Mouse (Mus musculus) liver, embryonic 12.5 days (tissue): ENCODE results near the gene Dpm3. TPM values are rescaled to one million over a fixed set of nuclear protein-coding genes. Genes with fewer than 3 reads are reported as not detected.

Source experiments
- ATAC-seq: fragments of 200-750 bp; cut with Nextera tagmentation; 2 replicates; pipeline ENCODE4 v1.8.0; 2017; ENCODE audit warnings: moderate number of reproducible peaks, mild to moderate bottlenecking, moderate library complexity
- H3K27ac ChIP-seq: fragments of 300-500 bp; sonication (generic); 2 replicates; pipeline ENCODE4 v1.5.1; 2016; ENCODE audit warnings: mild to moderate bottlenecking
- H3K27me3 ChIP-seq: fragments of 300-500 bp; sonication (generic); replicated peaks from 2 replicates; pipeline ENCODE4 v1.6.1; 2016; ENCODE audit warnings: mild to moderate bottlenecking, moderate library complexity
- H3K36me3 ChIP-seq: fragments of 300-500 bp; sonication (generic); 2 replicates; pipeline ENCODE4 v1.6.1; 2016; ENCODE audit warnings: mild to moderate bottlenecking, moderate library complexity
- H3K4me1 ChIP-seq: fragments of 300-500 bp; sonication (generic); 2 replicates; pipeline ENCODE4 v1.6.1; 2016
- H3K4me2 ChIP-seq: fragments of 300-500 bp; sonication (generic); 2 replicates; pipeline ENCODE4 v1.6.1; 2016; ENCODE audit warnings: mild to moderate bottlenecking, moderate library complexity
- H3K4me3 ChIP-seq: fragments of 300-500 bp; sonication (generic); 2 replicates; pipeline ENCODE4 v1.5.1; 2016; ENCODE audit warnings: mild to moderate bottlenecking, moderate library complexity
- H3K9ac ChIP-seq: fragments of 300-500 bp; sonication (generic); 2 replicates; pipeline ENCODE4 v1.6.1; 2016; ENCODE audit warnings: mild to moderate bottlenecking, moderate library complexity
- H3K9me3 ChIP-seq: fragments of 300-500 bp; sonication (generic); replicated peaks from 2 replicates; pipeline ENCODE4 v1.6.1; 2016; ENCODE audit warnings: mild to moderate bottlenecking, moderate library complexity
- WGBS: fragments of 180-500 bp; shearing (Covaris S2); methylation state at CpG from one replicate; pipeline ENCODE4 v1.1.7; 2016; ENCODE audit not compliant: insufficient replicate concordance; 5-methylcytosine and 5-hydroxymethylcytosine counted together
- microRNA counts: library from miRNA; unstranded; fragments of <30 nt; microRNA quantifications from one replicate; lab custom pipeline; 2017
- microRNA-seq: library from miRNA; unstranded; fragments of <30 nt; microRNA quantifications from one replicate; pipeline ENCODE4, GENCODE M21; 2017
- polyA plus RNA-seq: library from polyadenylated mRNA; unstranded; fragments of >200 nt; fragmentation: Nextera tagmentation; extraction: Ambion mirVana; gene quantifications from 2 replicates; pipeline ENCODE4 v1.2.1, GENCODE M21; 2016

The Dpm3 gene
- polyA plus RNA-seq, 1 experiment from 2014 or later: 73.6 TPM

- no peak overlapping the region for H3K4me3 ChIP-seq
- WGBS: 42% methylated on average over 6 of the region's 6 CpGs
- no peak for ATAC-seq
These were observed 45.3 kb downstream of the Dpm3 start for GRCm38 (mm10) chr3:89304440-89304839.

GRCm38 (mm10) chr3:89305105-89305504, 45.9 kb downstream of the Dpm3 start:
- H3K36me3 ChIP-seq: no peaks in the 10 kb centered on the region
- H3K4me2 ChIP-seq: no peak overlapping the region
- peaks cover 40% of the 10 kb centered on the region for H3K27me3 ChIP-seq
- H3K9ac ChIP-seq: no peak overlapping the region
- no peaks in the 10 kb centered on the region for H3K4me1 ChIP-seq
- H3K27ac ChIP-seq: no peak overlapping the region
- ATAC-seq: no peak
- H3K4me3 ChIP-seq: no peak overlapping the region
- no peaks in the 10 kb centered on the region for H3K9me3 ChIP-seq
- WGBS: 53% methylated on average over 4 of the region's 4 CpGs

More at GRCm38 (mm10) chr3:89304440-89304839, 45.3 kb downstream of the Dpm3 start:
- Histone ChIP-seq H3K36me3 (no peaks in the 10 kb centered on the region), H3K4me2 (no peak overlapping the region), H3K9ac (no peak overlapping the region), H3K27ac (no peak overlapping the region), H3K27me3 (peaks cover 46% of the 10 kb centered on the region), H3K4me1 (no peaks in the 10 kb centered on the region), H3K9me3 (no peaks in the 10 kb centered on the region)

DNA sequence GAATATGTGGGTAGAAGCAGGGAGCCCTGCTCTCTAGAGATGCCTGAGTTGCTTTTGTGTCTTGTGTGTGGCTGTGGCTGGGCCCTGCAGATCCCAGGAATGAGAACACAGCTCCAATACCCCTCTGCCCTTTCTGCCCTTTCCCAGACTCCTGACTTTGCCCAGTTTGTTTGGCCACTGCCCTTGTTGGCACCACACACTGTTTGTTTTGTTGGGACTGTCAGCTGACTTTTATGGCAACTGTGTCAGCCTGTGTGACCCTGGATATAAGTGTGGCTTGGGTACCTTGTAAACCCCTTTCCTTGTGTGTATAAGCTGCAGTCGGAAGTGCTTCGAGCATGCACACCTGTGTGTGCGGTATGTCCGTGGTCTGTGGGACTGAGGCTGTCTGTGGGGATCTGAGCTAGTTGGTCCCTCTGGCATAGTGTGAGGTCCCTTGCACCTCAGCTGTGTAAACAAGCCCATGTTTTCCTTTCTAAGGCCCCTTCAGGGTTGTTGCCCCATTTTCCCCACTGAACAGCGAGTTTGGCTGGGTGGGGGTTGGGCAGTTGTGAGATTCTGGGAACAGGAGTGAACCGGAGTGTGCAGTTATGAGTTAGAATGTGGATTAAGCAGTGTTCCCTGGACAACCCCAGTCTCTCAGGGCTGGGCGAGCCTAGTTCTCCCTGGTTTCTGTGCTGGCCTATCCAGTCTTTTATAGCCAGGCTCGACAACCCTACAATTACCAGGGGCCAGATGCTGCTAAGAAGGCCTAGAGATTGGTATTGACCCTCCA, 46.6 kb downstream of the Dpm3 start:
- Histone ChIP-seq H3K9ac (no peak overlapping the region), H3K27ac (no peak overlapping the region), H3K4me3 (no peak overlapping the region), H3K36me3 (no peaks in the 10 kb centered on the region), H3K4me1 (no peaks in the 10 kb centered on the region), H3K27me3 (peaks cover 33% of the 10 kb centered on the region), H3K9me3 (no peaks in the 10 kb centered on the region), H3K4me2 (no peak overlapping the region)
- 61% methylated on average over 8 of the region's 8 CpGs for WGBS
- ATAC-seq: no peak

DNA sequence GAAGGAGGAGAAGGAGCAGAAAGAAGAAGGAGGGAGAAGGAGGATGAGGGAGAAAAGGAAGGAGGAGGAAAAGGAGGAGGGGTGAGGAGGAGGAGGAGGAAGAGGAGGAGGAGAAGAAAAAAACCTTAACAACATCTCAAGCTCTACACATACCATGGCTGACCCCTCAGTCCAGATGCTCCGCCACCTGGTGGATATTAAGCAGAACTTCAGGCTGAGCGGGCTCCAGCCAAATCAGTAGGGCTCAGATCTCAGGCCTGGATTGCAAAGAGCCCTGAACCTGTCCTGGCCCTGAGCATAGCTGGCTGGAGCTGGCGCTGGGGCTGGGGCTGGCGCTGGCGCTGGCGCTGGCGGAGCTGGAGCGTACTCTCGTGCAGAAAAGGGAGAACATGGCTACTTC, 48.9 kb downstream of the Dpm3 start:
- H3K9me3 ChIP-seq: no peaks in the 10 kb centered on the region
- WGBS: 4% methylated on average over 9 of the region's 9 CpGs
- no peak overlapping the region for H3K4me3 ChIP-seq
- H3K36me3 ChIP-seq: no peaks in the 10 kb centered on the region
- ATAC-seq: peak; percentile 51; the same call in 1 of the 2 replicates
- H3K4me1 ChIP-seq: no peaks in the 10 kb centered on the region
- H3K27me3 ChIP-seq: peaks cover 23% of the 10 kb centered on the region; the same call in 1 of the 2 replicates
- H3K9ac ChIP-seq: no peak overlapping the region
- H3K4me2 ChIP-seq: no peak overlapping the region
- no peak overlapping the region for H3K27ac ChIP-seq

GRCm38 (mm10) chr3:89314340-89314739, 55.2 kb downstream of the Dpm3 start:
- H3K4me3 ChIP-seq: no peak overlapping the region
- H3K27ac ChIP-seq: no peak overlapping the region
- 56% methylated on average over 5 of the region's 5 CpGs for WGBS

DNA sequence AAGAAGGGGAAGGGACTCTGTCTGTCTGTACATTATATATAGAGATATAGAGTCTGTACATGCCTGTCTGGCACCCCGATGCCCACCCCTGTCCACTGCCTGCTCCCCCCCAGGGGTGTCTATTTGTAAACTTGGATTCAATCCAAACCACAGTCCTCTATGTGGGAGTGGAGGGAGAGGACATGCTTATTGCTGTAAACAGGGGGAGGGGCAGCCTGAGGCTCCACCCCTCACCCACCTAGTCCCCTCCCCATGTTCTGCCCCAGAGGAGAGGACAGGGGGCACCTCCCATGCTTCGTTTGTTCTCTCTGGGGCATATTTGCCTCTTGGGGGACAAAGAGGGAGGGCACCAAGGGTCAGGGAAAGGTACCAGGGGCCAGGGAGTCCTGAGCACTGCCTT, 55.6 kb downstream of the Dpm3 start:
- 48% methylated on average over 2 of the region's 2 CpGs for WGBS
- no peak overlapping the region; the same call in 1 of the 2 replicates for H3K4me2 ChIP-seq
- peaks cover 24% of the 10 kb centered on the region for H3K4me1 ChIP-seq
- no peak overlapping the region for H3K27ac ChIP-seq
- peaks cover 61% of the 10 kb centered on the region for H3K27me3 ChIP-seq
- no peak overlapping the region for H3K4me3 ChIP-seq
- H3K9me3 ChIP-seq: no peaks in the 10 kb centered on the region
- ATAC-seq: 0 out of 2 replicates have a peak, but pooled peaks have one; percentile 14
- H3K36me3 ChIP-seq: no peaks in the 10 kb centered on the region
- no peak overlapping the region for H3K9ac ChIP-seq

More at GRCm38 (mm10) chr3:89314340-89314739, 55.2 kb downstream of the Dpm3 start:
- Histone ChIP-seq H3K4me1 (peaks cover 20% of the 10 kb centered on the region), H3K9ac (no peak overlapping the region), H3K36me3 (no peaks in the 10 kb centered on the region), H3K9me3 (no peaks in the 10 kb centered on the region), H3K27me3 (peaks cover 57% of the 10 kb centered on the region), H3K4me2 (no peak overlapping the region)
- 0 out of 2 replicates have a peak, but pooled peaks have one; percentile 12 for ATAC-seq

- peak overlapping the region; percentile 21 for H3K4me3 ChIP-seq
- WGBS: 8% methylated on average over 26 of the region's 26 CpGs
- peak overlapping the region; percentile 56 for H3K4me2 ChIP-seq
- no peaks in the 10 kb centered on the region for H3K9me3 ChIP-seq
- ATAC-seq: 0 out of 2 replicates have a peak, but pooled peaks have one; percentile 17
- H3K9ac ChIP-seq: no peak overlapping the region
- H3K27ac ChIP-seq: no peak overlapping the region
- H3K36me3 ChIP-seq: no peaks in the 10 kb centered on the region
- H3K4me1 ChIP-seq: peaks cover 27% of the 10 kb centered on the region
- peaks cover 67% of the 10 kb centered on the region for H3K27me3 ChIP-seq
These were observed 56.2 kb downstream of the Dpm3 start for GRCm38 (mm10) chr3:89315195-89315929.

- Histone ChIP-seq H3K36me3 (no peaks in the 10 kb centered on the region), H3K27ac (no peak overlapping the region), H3K4me3 (no peak overlapping the region; the same call in 1 of the 2 replicates), H3K9ac (no peak overlapping the region), H3K9me3 (no peaks in the 10 kb centered on the region), H3K4me1 (peaks cover 35% of the 10 kb centered on the region), H3K4me2 (peak overlapping the region; percentile 56), H3K27me3 (peaks cover 75% of the 10 kb centered on the region)
- WGBS: 19% methylated on average over 37 of the region's 40 CpGs
- ATAC-seq: no peak
These were observed 57.0 kb downstream of the Dpm3 start for GRCm38 (mm10) chr3:89315930-89316831.

MicroRNAs encoded within 50 kb of the gene (microRNA counts, 519-probe panel; counts per million panel counts)
- microRNA mmu-miR-92b (lab: Ali Mortazavi, UCI): 582 counts per million, percentile 70 among the panel's probes with 10 or more counts

Small RNA genes within 50 kb of the gene (microRNA-seq; reads per million reads assigned to microRNA genes)
- gene Mir92b: 150 reads per million, percentile 51 among the genes with 10 or more reads in this experiment

Other genes with a start within 250 kb of the Dpm3 start
- 7.7 and 8.8 TPM in 2 replicates for gene Rusc1, start 166.0 kb upstream of the Dpm3 start, polyA plus RNA-seq
- 0.06 TPM in 1 of 2 replicates, not detected in the other for gene Gm43738, start 158.3 kb upstream of the Dpm3 start, polyA plus RNA-seq
- 284 and 291 TPM in 2 replicates for gene Fdps, start 157.4 kb upstream of the Dpm3 start, polyA plus RNA-seq
- 162 and 171 TPM in 2 replicates for gene Pklr, start 123.2 kb upstream of the Dpm3 start, polyA plus RNA-seq
- gene Hcn3, start 99.2 kb upstream of the Dpm3 start, polyA plus RNA-seq: 0.81 and 0.86 TPM in 2 replicates
- 21.1 and 21.2 TPM in 2 replicates for gene Clk2, start 94.6 kb upstream of the Dpm3 start, polyA plus RNA-seq
- gene Scamp3, start 81.9 kb upstream of the Dpm3 start, polyA plus RNA-seq: 79.8 and 86.3 TPM in 2 replicates
- gene Fam189b, start 76.2 kb upstream of the Dpm3 start, polyA plus RNA-seq: 5.3 and 6.6 TPM in 2 replicates
- gene Gba, start 56.4 kb upstream of the Dpm3 start, polyA plus RNA-seq: 26.6 and 26.7 TPM in 2 replicates
- gene Thbs3, start 44.2 kb upstream of the Dpm3 start, polyA plus RNA-seq: 1.7 and 3.1 TPM in 2 replicates
- gene Mtx1, start 32.3 kb upstream of the Dpm3 start, polyA plus RNA-seq: 160 and 167 TPM in 2 replicates
- 0.13 TPM in 1 of 2 replicates, not detected in the other for gene Muc1, start 30.3 kb upstream of the Dpm3 start, polyA plus RNA-seq
- gene Krtcap2, start 13.4 kb upstream of the Dpm3 start, polyA plus RNA-seq: 170 and 187 TPM in 2 replicates
- gene Trim46, start 13.0 kb upstream of the Dpm3 start, polyA plus RNA-seq: 0.31 and 0.38 TPM in 2 replicates
- 19.3 and 21.6 TPM in 2 replicates for gene Slc50a1, start 11.2 kb downstream of the Dpm3 start, polyA plus RNA-seq
- gene Efna1, start 21.8 kb downstream of the Dpm3 start, polyA plus RNA-seq: 5.2 and 5.3 TPM in 2 replicates
- gene Efna3, start 63.6 kb downstream of the Dpm3 start, polyA plus RNA-seq: 0.65 and 1.0 TPM in 2 replicates
- gene Efna4, start 78.7 kb downstream of the Dpm3 start, polyA plus RNA-seq: 2.1 and 2.3 TPM in 2 replicates
- gene Adam15, start 90.6 kb downstream of the Dpm3 start, polyA plus RNA-seq: 14.1 and 14.5 TPM in 2 replicates
- 0.05 and 0.06 TPM in 2 replicates for gene Dcst2, start 102.6 kb downstream of the Dpm3 start, polyA plus RNA-seq
- gene Dcst1, start 105.9 kb downstream of the Dpm3 start, polyA plus RNA-seq: not detected in 2 replicates
- gene Zbtb7b, start 135.4 kb downstream of the Dpm3 start, polyA plus RNA-seq: 1.2 and 1.6 TPM in 2 replicates
- not detected in 2 replicates for gene Lenep, start 143.4 kb downstream of the Dpm3 start, polyA plus RNA-seq
- 21.6 and 22.9 TPM in 2 replicates for gene Flad1, start 152.5 kb downstream of the Dpm3 start, polyA plus RNA-seq
- 310 and 316 TPM in 2 replicates for gene Cks1b, start 159.0 kb downstream of the Dpm3 start, polyA plus RNA-seq
- gene Shc1, start 159.1 kb downstream of the Dpm3 start, polyA plus RNA-seq: 56.8 and 63.3 TPM in 2 replicates
- gene Pygo2, start 170.9 kb downstream of the Dpm3 start, polyA plus RNA-seq: 22.7 and 23.1 TPM in 2 replicates
- gene Pbxip1, start 177.3 kb downstream of the Dpm3 start, polyA plus RNA-seq: 8.3 and 9.2 TPM in 2 replicates
- gene Pmvk, start 195.2 kb downstream of the Dpm3 start, polyA plus RNA-seq: 39.1 and 40.5 TPM in 2 replicates